Mouse (Mus musculus) ES-Bruce4 (cell line): ENCODE results near the gene Bbof1. TPM values are rescaled to one million over a fixed set of nuclear protein-coding genes. Genes with fewer than 3 reads are reported as not detected.

Source experiments
- H3K27ac ChIP-seq: 2 replicates; pipeline ENCODE4 v1.5.1; 2012; ENCODE audit warnings: low read length, inconsistent platforms; ENCODE audit not compliant: insufficient read depth
- H3K27me3 ChIP-seq: 2 replicates; pipeline ENCODE4 v1.6.1; 2012; ENCODE audit warnings: mild to moderate bottlenecking, low read length, inconsistent platforms; ENCODE audit not compliant: control insufficient read depth, poor library complexity, insufficient read depth, severe bottlenecking
- H3K36me3 ChIP-seq: 2 replicates; pipeline ENCODE4 v1.6.1; 2012; ENCODE audit warnings: inconsistent platforms, mild to moderate bottlenecking, low read length, moderate library complexity; ENCODE audit not compliant: control insufficient read depth, poor library complexity, insufficient read depth, severe bottlenecking
- H3K4me1 ChIP-seq: one replicate; pipeline ENCODE4 v1.8.1; 2011; ENCODE audit warnings: low read length; ENCODE audit not compliant: control insufficient read depth, insufficient read depth
- H3K4me3 ChIP-seq: 2 replicates; pipeline ENCODE4 v1.5.1; 2011; ENCODE audit warnings: low read depth, mild to moderate bottlenecking, low read length
- H3K9ac ChIP-seq: 2 replicates; pipeline ENCODE4 v1.6.1; 2012; ENCODE audit warnings: low read depth, mild to moderate bottlenecking, inconsistent platforms; ENCODE audit not compliant: poor library complexity, severe bottlenecking
- H3K9me3 ChIP-seq: replicated peaks from 2 replicates; pipeline ENCODE4 v1.6.1; 2012; ENCODE audit warnings: mild to moderate bottlenecking, low read length, inconsistent platforms; ENCODE audit not compliant: control insufficient read depth, poor library complexity, insufficient read depth, severe bottlenecking
- CTCF ChIP-seq: IDR thresholded peaks from one replicate; pipeline ENCODE4 v1.8.1; 2011; ENCODE audit warnings: low read depth, low read length
- EP300 ChIP-seq: IDR thresholded peaks from 2 replicates; pipeline ENCODE4 v1.6.1; 2011; ENCODE audit warnings: low read depth, low read length; ENCODE audit not compliant: insufficient read depth
- POLR2A ChIP-seq: IDR thresholded peaks from one replicate; pipeline ENCODE4 v1.8.1; 2011; ENCODE audit warnings: low read length; ENCODE audit not compliant: insufficient read depth
- polyA plus RNA-seq: library from polyadenylated mRNA; stranded (reverse); fragments of >200 nt; gene quantifications from 2 replicates; pipeline ENCODE4 v1.2.4, GENCODE M21; 2011; ENCODE audit warnings: low read depth; ENCODE audit not compliant: missing spikeins, insufficient read depth, insufficient read length

Bbof1 gene
- polyA plus RNA-seq, 1 experiment = 1.1 TPM

DNA sequence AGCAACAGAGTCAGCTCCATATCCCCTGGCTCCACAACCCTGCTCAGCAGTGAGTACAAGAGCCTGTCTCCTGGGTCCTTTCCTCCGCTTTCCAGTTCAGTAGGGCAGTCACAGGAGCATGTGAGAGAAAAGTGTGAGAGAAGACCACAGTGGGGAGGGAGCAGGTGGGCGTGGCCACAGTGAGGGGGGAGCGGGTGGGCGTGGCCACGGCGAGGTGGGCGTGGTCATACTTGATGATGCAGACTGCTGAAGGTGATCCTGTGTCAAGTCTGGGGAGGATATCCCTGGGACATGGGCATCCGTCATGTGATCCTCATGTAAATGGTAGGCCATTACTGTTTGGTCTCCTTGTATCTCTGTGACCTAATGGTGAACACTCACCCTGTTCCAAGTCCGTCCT, 41.9 kb upstream of the Bbof1 start:
- H3K9me3 ChIP-seq = no peaks in the 10 kb centered on the region
- H3K9ac ChIP-seq = no peak overlapping the region
- H3K4me1 ChIP-seq = peaks cover 1% of the 10 kb centered on the region
- no peak overlapping the region for H3K27ac ChIP-seq
- TF ChIP-seq CTCF (no peak), POLR2A (no peak), EP300 (no peak)
- H3K27me3 ChIP-seq = no peaks in the 10 kb centered on the region
- H3K36me3 ChIP-seq = no peaks in the 10 kb centered on the region; the same call in none of the 2 replicates
- no peak overlapping the region for H3K4me3 ChIP-seq

DNA sequence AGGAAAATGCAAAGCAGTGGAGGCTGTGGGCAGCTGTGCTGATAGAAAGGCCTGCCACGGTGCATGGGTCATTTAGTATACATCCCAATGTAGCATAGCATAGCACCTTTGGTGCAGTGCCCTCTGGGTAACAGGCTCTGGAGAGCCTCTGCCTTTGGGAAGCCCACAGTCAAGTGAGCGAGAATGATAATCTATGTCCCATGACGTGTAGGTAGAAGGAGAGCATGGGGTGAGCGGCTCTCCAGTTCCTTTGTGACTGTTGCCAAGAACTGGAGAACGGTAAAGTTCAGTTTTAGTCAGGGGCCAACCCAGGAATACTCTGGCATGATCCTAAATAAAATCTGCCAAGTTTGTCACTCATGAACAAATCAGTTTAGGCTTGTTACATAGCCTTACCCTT, 37.2 kb upstream of the Bbof1 start:
- Histone ChIP-seq H3K27ac (no peak overlapping the region), H3K36me3 (peaks cover 7% of the 10 kb centered on the region), H3K9ac (no peak overlapping the region), H3K4me1 (no peaks in the 10 kb centered on the region), H3K9me3 (no peaks in the 10 kb centered on the region), H3K4me3 (no peak overlapping the region), H3K27me3 (no peaks in the 10 kb centered on the region)
- TF ChIP-seq CTCF (no peak), EP300 (no peak), POLR2A (no peak)

GRCm38 (mm10) chr12:84373831-84374481, 34.9 kb upstream of the Bbof1 start:
- Histone ChIP-seq H3K27ac (no peak overlapping the region), H3K27me3 (no peaks in the 10 kb centered on the region), H3K9me3 (no peaks in the 10 kb centered on the region), H3K9ac (no peak overlapping the region), H3K36me3 (peaks cover 7% of the 10 kb centered on the region), H3K4me3 (no peak overlapping the region), H3K4me1 (no peaks in the 10 kb centered on the region)
- TF ChIP-seq CTCF (no peak), POLR2A (no peak), EP300 (no peak)

DNA sequence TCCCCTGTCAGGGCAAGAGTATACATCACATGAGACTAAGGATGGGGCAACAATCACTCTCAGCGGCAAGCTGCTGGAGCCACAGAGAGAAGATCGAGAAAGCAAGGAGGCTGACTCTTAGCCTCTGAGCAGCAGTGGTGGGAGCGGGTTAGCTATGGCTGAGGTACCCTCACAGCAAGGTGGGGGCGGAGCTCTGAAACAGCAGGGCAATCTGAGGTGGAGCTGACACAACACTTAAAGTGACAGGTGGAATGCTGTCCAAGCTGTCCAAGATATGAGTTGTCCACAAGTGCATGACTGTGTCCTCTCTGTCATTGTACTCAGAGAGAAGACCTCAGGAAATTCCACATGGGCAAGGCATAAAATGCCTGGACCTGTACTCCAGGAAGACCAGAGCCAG, 26.5 kb upstream of the Bbof1 start:
- no peaks in the 10 kb centered on the region for H3K9me3 ChIP-seq
- no peaks in the 10 kb centered on the region for H3K36me3 ChIP-seq
- H3K9ac ChIP-seq = no peak overlapping the region
- no peak overlapping the region for H3K27ac ChIP-seq
- no peak overlapping the region for H3K4me3 ChIP-seq
- no peaks in the 10 kb centered on the region for H3K27me3 ChIP-seq
- TF ChIP-seq POLR2A (no peak), CTCF (no peak), EP300 (no peak)
- no peaks in the 10 kb centered on the region for H3K4me1 ChIP-seq

DNA sequence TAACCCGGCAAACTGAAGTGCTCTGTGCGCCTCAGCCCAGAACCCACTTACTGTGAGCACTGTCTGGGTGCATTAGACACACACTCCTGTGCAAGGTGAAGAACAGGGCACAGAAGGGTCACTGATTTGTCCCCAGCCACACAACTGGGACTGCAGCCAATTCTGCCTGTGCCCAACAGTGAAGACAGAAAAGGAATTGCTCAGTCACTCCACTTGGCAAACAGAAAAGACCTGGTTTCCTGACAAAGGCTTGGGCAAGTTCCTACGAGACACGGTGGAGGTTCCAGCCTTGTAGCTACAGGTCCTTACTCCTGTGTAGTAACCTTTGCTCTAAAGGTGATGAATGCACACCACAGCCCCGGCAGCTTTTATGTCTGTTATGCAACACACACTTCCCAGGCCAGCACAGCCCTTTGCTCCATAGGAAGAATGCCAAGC, 24.2 kb upstream of the Bbof1 start:
- no peak overlapping the region for H3K27ac ChIP-seq
- H3K27me3 ChIP-seq = no peaks in the 10 kb centered on the region
- no peak overlapping the region for H3K9ac ChIP-seq

GRCm38 (mm10) chr12:84385408-84385807, 23.5 kb upstream of the Bbof1 start:
- H3K36me3 ChIP-seq = no peaks in the 10 kb centered on the region
- H3K9me3 ChIP-seq = no peaks in the 10 kb centered on the region
- no peaks in the 10 kb centered on the region for H3K27me3 ChIP-seq
- no peak overlapping the region for H3K27ac ChIP-seq
- no peaks in the 10 kb centered on the region for H3K4me1 ChIP-seq
- no peak overlapping the region for H3K4me3 ChIP-seq
- no peak overlapping the region for H3K9ac ChIP-seq
- TF ChIP-seq CTCF = no peak
- TF ChIP-seq POLR2A = no peak
- TF ChIP-seq EP300 = no peak

More for the DNA sequence above, 24.2 kb upstream of the Bbof1 start:
- Histone ChIP-seq H3K4me1 (no peaks in the 10 kb centered on the region), H3K9me3 (no peaks in the 10 kb centered on the region), H3K4me3 (no peak overlapping the region), H3K36me3 (no peaks in the 10 kb centered on the region)
- no peak for TF ChIP-seq EP300
- TF ChIP-seq POLR2A = no peak
- TF ChIP-seq CTCF = no peak
